Mouse (Mus musculus) midbrain, embryonic 15.5 days (tissue): Measurements from ENCODE around the gene Nupr1. TPM values are rescaled to one million over a fixed set of nuclear protein-coding genes. Genes with fewer than 3 reads are reported as not detected.

Experiments
- ATAC-seq: fragments of 200-750 bp; cut with Nextera tagmentation; replicated peaks from 2 replicates; pipeline ENCODE4 v1.8.0; 2017; ENCODE audit warnings: moderate TSS enrichment
- H3K27ac ChIP-seq: fragments of 300-500 bp; sonication (generic); 2 replicates; pipeline ENCODE4 v1.5.1; 2015; ENCODE audit warnings: mild to moderate bottlenecking, inconsistent platforms
- H3K27me3 ChIP-seq: fragments of 300-500 bp; sonication (generic); replicated peaks from 2 replicates; pipeline ENCODE4 v1.6.1; 2015; ENCODE audit warnings: inconsistent platforms
- H3K36me3 ChIP-seq: fragments of 300-500 bp; sonication (generic); replicated peaks from 2 replicates; pipeline ENCODE4 v1.6.1; 2015; ENCODE audit warnings: inconsistent platforms
- H3K4me1 ChIP-seq: fragments of 300-500 bp; sonication (generic); 2 replicates; pipeline ENCODE4 v1.6.1; 2015; ENCODE audit warnings: inconsistent platforms
- H3K4me2 ChIP-seq: fragments of 300-500 bp; sonication (generic); 2 replicates; pipeline ENCODE4 v1.6.1; 2015; ENCODE audit warnings: inconsistent platforms, mild to moderate bottlenecking, moderate library complexity
- H3K4me3 ChIP-seq: fragments of 300-500 bp; sonication (generic); 2 replicates; pipeline ENCODE4 v1.5.1; 2015; ENCODE audit warnings: mild to moderate bottlenecking, inconsistent platforms
- H3K9ac ChIP-seq: fragments of 300-500 bp; sonication (generic); 2 replicates; pipeline ENCODE4 v1.6.1; 2015; ENCODE audit warnings: mild to moderate bottlenecking, inconsistent platforms
- H3K9me3 ChIP-seq: fragments of 300-500 bp; sonication (generic); 2 replicates; pipeline ENCODE4 v1.6.1; 2016; ENCODE audit warnings: inconsistent platforms
- WGBS: fragments of 180-500 bp; shearing (Covaris S2); methylation state at CpG from one replicate; pipeline ENCODE4 v1.1.7; 2015; ENCODE audit warnings: mixed read lengths; 5-methylcytosine and 5-hydroxymethylcytosine counted together
- polyA plus RNA-seq: library from polyadenylated mRNA; unstranded; fragments of >200 nt; fragmentation: Nextera tagmentation; extraction: Ambion mirVana; gene quantifications from 2 replicates; pipeline ENCODE4 v1.2.1, GENCODE M21; 2015

The Nupr1 gene
- polyA plus RNA-seq, 1 experiment from 2014 or later: 11.5 TPM

- H3K27me3 ChIP-seq: no peaks in the 10 kb centered on the region
- no peak overlapping the region for H3K9ac ChIP-seq
- no peak for ATAC-seq
- no peak overlapping the region for H3K27ac ChIP-seq
- H3K4me1 ChIP-seq: no peaks in the 10 kb centered on the region
- no peak overlapping the region for H3K4me2 ChIP-seq
- no peaks in the 10 kb centered on the region for H3K9me3 ChIP-seq
- H3K4me3 ChIP-seq: no peak overlapping the region
- no peaks in the 10 kb centered on the region for H3K36me3 ChIP-seq
- 80% methylated on average over 3 of the region's 3 CpGs for WGBS
Observed at GRCm38 (mm10) chr7:126612736-126613135, 17.9 kb downstream of the Nupr1 start.

DNA sequence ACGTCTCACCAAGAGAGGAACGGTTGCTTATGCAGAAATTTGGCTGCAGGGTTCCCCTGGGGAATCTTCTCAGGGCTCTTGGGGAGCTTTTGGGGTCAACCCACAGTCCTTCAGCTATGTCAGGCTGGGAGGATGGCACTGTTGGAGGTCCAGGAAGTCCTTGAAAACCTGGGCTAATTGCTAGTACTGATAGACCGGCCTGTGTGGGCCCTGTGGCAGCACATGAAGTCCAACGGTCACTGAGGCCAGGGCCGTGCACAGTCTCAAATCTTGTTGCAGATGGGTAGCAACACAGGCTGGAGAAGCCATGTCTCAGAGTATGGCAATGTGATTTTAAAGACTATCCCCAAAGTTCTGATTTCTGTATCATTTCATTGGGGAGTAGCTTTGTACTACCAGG, 22.9 kb downstream of the Nupr1 start:
- H3K4me2 ChIP-seq: no peak overlapping the region
- H3K4me1 ChIP-seq: no peaks in the 10 kb centered on the region
- no peak for ATAC-seq
- H3K27me3 ChIP-seq: no peaks in the 10 kb centered on the region
- 75% methylated on average over 5 of the region's 5 CpGs for WGBS
- H3K9ac ChIP-seq: no peak overlapping the region
- no peaks in the 10 kb centered on the region for H3K36me3 ChIP-seq
- H3K27ac ChIP-seq: no peak overlapping the region
- no peak overlapping the region for H3K4me3 ChIP-seq
- no peaks in the 10 kb centered on the region for H3K9me3 ChIP-seq

GRCm38 (mm10) chr7:126607064-126607463, 23.6 kb downstream of the Nupr1 start:
- Histone ChIP-seq H3K36me3 (no peaks in the 10 kb centered on the region), H3K27me3 (no peaks in the 10 kb centered on the region), H3K27ac (no peak overlapping the region), H3K9ac (no peak overlapping the region), H3K4me1 (no peaks in the 10 kb centered on the region), H3K4me2 (no peak overlapping the region), H3K4me3 (no peak overlapping the region), H3K9me3 (no peaks in the 10 kb centered on the region)
- WGBS: 80% methylated on average over 3 of the region's 3 CpGs
- no peak for ATAC-seq

DNA sequence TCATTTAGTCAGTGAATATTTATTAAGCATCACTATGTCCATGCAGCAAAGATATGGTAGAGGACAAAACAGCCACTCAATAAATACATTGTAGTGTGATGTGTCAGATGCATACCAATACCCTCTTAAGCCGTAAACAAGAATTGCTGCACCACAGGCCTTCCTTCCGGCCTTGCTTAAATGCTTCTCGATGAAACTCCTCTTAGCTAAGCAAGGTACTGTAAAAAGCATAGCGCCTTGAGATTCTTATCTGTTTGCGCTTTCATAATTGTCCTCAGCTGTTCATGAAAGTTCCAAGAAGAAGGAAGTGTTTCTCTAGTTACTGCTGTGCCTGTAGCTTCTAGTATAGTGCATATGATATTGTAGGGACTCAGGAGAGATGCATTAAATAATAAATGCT, 24.1 kb downstream of the Nupr1 start:
- ATAC-seq: no peak
- no peaks in the 10 kb centered on the region for H3K36me3 ChIP-seq

DNA sequence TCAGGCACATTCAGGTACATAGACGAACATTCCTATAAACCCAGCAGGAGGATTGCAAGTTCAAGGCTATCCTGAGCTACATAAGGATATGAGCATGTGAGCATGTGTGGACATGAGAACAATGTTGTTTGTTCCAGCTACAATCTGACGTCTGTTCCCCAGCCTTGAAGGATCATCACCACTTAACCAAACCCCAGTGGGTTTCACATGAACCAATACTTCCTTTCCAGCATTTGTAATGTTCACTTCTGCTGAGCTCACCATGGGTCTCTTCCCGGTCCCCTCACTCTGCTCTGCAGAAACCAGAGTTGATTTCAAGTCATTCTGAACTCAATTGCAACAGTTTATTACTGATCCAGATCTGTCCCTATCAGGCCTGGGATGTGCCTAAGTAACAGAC, 28.0 kb downstream of the Nupr1 start:
- Histone ChIP-seq H3K9ac (no peak overlapping the region), H3K27me3 (no peaks in the 10 kb centered on the region), H3K4me3 (no peak overlapping the region), H3K27ac (no peak overlapping the region), H3K36me3 (no peaks in the 10 kb centered on the region), H3K4me1 (no peaks in the 10 kb centered on the region), H3K9me3 (no peaks in the 10 kb centered on the region), H3K4me2 (no peak overlapping the region)
- 90% methylated on average over 3 of the region's 3 CpGs for WGBS
- no peak for ATAC-seq

More for the DNA sequence above, 24.1 kb downstream of the Nupr1 start:
- no peak overlapping the region for H3K27ac ChIP-seq
- H3K4me1 ChIP-seq: no peaks in the 10 kb centered on the region
- WGBS: 90% methylated on average over 5 of the region's 5 CpGs
- H3K4me3 ChIP-seq: no peak overlapping the region
- H3K4me2 ChIP-seq: no peak overlapping the region
- H3K9me3 ChIP-seq: no peaks in the 10 kb centered on the region
- no peaks in the 10 kb centered on the region for H3K27me3 ChIP-seq
- no peak overlapping the region for H3K9ac ChIP-seq

DNA sequence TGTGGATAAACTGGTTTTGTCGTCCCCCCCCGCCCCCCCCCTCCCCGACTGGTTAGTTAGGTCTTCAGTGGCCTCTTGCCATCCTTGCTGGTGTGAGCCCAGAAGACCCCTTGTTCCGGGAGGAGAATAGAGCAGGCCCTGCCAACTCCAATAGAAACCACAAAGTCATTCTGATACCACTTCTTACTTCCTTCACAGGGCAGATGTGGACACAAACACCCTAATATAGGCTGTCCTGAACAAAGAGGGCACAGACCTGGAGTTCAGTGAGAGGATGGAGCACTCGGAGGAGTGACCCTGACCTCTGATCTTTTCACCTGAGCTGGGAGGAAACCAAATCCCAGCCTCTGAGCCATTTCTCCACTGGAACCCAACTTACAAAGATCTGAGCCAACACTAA, 28.8 kb downstream of the Nupr1 start:
- Histone ChIP-seq H3K9me3 (no peaks in the 10 kb centered on the region), H3K27me3 (no peaks in the 10 kb centered on the region), H3K4me3 (no peak overlapping the region), H3K4me1 (no peaks in the 10 kb centered on the region), H3K4me2 (no peak overlapping the region), H3K9ac (no peak overlapping the region), H3K36me3 (no peaks in the 10 kb centered on the region), H3K27ac (no peak overlapping the region)
- WGBS: 42% methylated on average over 5 of the region's 5 CpGs
- ATAC-seq: no peak

DNA sequence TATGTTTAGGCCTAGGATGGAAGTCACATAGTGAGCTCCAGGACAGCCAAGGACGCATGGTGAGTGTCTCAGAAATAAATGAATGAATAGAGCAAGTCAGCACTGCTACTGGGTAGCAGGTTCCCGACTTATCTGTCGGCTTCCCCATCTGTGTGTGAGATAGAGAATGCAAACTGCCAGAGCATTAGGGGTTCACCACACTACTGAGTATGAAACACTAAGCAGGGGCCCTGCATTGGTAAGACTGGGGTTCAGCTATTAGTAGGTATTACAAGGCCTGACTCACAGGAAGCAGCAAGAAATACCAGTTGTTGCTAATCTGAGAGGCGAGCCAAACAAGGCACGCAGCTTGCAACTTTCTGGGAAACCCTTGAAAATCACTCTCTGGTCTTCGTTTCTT, 31.7 kb downstream of the Nupr1 start:
- no peaks in the 10 kb centered on the region for H3K9me3 ChIP-seq
- H3K36me3 ChIP-seq: no peaks in the 10 kb centered on the region
- H3K9ac ChIP-seq: no peak overlapping the region
- H3K4me1 ChIP-seq: no peaks in the 10 kb centered on the region
- H3K27me3 ChIP-seq: no peaks in the 10 kb centered on the region; the same call in 1 of the 2 replicates
- H3K4me2 ChIP-seq: no peak overlapping the region
- no peak overlapping the region for H3K27ac ChIP-seq
- no peak for ATAC-seq
- no peak overlapping the region for H3K4me3 ChIP-seq
- WGBS: 87% methylated on average over 6 of the region's 6 CpGs

GRCm38 (mm10) chr7:126596414-126596813, 34.2 kb downstream of the Nupr1 start:
- no peak overlapping the region for H3K4me2 ChIP-seq
- ATAC-seq: no peak
- H3K27me3 ChIP-seq: no peaks in the 10 kb centered on the region; the same call in 1 of the 2 replicates
- H3K4me3 ChIP-seq: no peak overlapping the region
- no peaks in the 10 kb centered on the region for H3K4me1 ChIP-seq
- H3K36me3 ChIP-seq: no peaks in the 10 kb centered on the region
- H3K9ac ChIP-seq: no peak overlapping the region
- no peak overlapping the region for H3K27ac ChIP-seq
- WGBS: 62% methylated on average over 6 of the region's 6 CpGs
- no peaks in the 10 kb centered on the region for H3K9me3 ChIP-seq

GRCm38 (mm10) chr7:126595890-126596289, 34.8 kb downstream of the Nupr1 start:
- Histone ChIP-seq H3K27ac (no peak overlapping the region), H3K36me3 (no peaks in the 10 kb centered on the region), H3K9ac (no peak overlapping the region), H3K4me1 (no peaks in the 10 kb centered on the region), H3K9me3 (no peaks in the 10 kb centered on the region), H3K4me2 (no peak overlapping the region), H3K27me3 (no peaks in the 10 kb centered on the region; the same call in 1 of the 2 replicates), H3K4me3 (no peak overlapping the region)
- WGBS: 79% methylated on average over 5 of the region's 5 CpGs
- ATAC-seq: no peak

GRCm38 (mm10) chr7:126594862-126595561, 35.6 kb downstream of the Nupr1 start, which contains the start of gene Il27:
Gene Il27, minus strand, starts transcription at chr7:126594941.
- Histone ChIP-seq H3K27me3 (no peaks in the 10 kb centered on the region; the same call in 1 of the 2 replicates), H3K4me1 (no peaks in the 10 kb centered on the region), H3K27ac (no peak within 1 kb of the TSS), H3K4me3 (no peak within 1 kb of the TSS), H3K36me3 (no peaks in the 10 kb centered on the region), H3K9ac (no peak within 1 kb of the TSS), H3K9me3 (no peaks in the 10 kb centered on the region), H3K4me2 (no peak within 1 kb of the TSS)
- 86% methylated on average over 11 of the region's 11 CpGs for WGBS
- ATAC-seq: no peak

DNA sequence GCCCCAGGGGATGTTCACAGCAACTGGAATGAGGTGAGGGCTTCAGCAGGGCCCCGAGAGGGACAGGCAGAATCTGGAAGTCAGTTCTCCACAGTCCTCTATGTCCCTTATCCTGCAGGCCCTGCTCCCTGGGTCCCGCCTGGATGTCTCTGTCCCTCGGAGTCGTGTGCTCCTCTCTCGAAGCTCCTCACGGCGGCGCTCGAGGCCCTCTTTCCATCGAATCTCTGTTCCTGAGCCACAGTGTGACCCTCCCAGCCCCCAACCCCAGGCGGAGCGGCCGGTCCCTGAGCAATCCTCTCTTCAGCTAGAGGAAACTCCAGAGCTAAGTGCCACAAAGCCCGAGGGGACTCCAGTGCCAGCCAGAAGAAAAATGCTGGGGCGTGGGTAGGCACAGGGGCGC, 42.9 kb downstream of the Nupr1 start:
- Histone ChIP-seq H3K27me3 (peaks cover 13% of the 10 kb centered on the region; the same call in 1 of the 2 replicates), H3K4me1 (peaks cover 5% of the 10 kb centered on the region; the same call in 1 of the 2 replicates), H3K36me3 (no peaks in the 10 kb centered on the region), H3K4me3 (no peak overlapping the region), H3K9ac (no peak overlapping the region), H3K27ac (no peak overlapping the region), H3K4me2 (peak overlapping the region; percentile 12; the same call in 1 of the 2 replicates), H3K9me3 (no peaks in the 10 kb centered on the region)
- ATAC-seq: no peak
- WGBS: 8% methylated on average over 16 of the region's 16 CpGs

DNA sequence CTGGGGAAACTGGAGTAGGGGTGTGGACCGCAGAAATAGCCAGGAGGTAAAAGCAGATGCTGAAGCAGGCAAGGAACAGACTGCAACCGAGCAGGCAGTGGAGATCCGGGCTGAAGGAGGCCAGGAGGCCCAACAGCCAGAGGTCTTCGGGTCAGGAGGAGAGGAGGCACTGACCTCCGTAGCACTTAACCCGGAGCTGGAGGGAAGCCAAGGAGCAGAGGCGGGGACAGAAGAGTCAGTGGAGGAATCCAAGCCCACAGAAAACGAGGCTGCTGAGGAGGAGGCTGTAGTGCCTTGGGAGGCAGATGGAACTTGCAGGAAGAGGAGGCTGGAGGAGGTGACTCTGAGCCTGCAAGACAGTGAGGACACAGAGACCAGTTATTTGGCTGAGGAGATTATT, 43.8 kb downstream of the Nupr1 start:
- peaks cover 8% of the 10 kb centered on the region for H3K4me1 ChIP-seq
- ATAC-seq: no peak
- 73% methylated on average over 8 of the region's 8 CpGs for WGBS

GRCm38 (mm10) chr7:126585717-126586116, 44.9 kb downstream of the Nupr1 start, which contains the start of gene Cln3:
Gene Cln3, minus strand, starts transcription at chr7:126585817.
- Histone ChIP-seq H3K4me1 (peaks cover 14% of the 10 kb centered on the region), H3K27me3 (peaks cover 13% of the 10 kb centered on the region; the same call in 1 of the 2 replicates), H3K4me2 (no peak within 1 kb of the TSS), H3K9ac (no peak within 1 kb of the TSS), H3K9me3 (no peaks in the 10 kb centered on the region), H3K36me3 (no peaks in the 10 kb centered on the region), H3K4me3 (no peak within 1 kb of the TSS), H3K27ac (no peak within 1 kb of the TSS)
- 77% methylated on average over 6 of the region's 6 CpGs for WGBS
- ATAC-seq: no peak

More for the DNA sequence above, 43.8 kb downstream of the Nupr1 start:
- peaks cover 13% of the 10 kb centered on the region; the same call in 1 of the 2 replicates for H3K27me3 ChIP-seq
- no peak overlapping the region for H3K9ac ChIP-seq
- no peaks in the 10 kb centered on the region for H3K36me3 ChIP-seq
- no peaks in the 10 kb centered on the region for H3K9me3 ChIP-seq
- H3K27ac ChIP-seq: no peak overlapping the region
- no peak overlapping the region for H3K4me3 ChIP-seq
- H3K4me2 ChIP-seq: no peak overlapping the region
